Mouse (Mus musculus) limb, embryonic 15.5 days (tissue): ENCODE measurements around the gene Rnase1. TPM values are rescaled to one million over a fixed set of nuclear protein-coding genes. Genes with fewer than 3 reads are reported as not detected.
"Not testable (repeated sequence)": the region's sequence is repeated elsewhere in the genome, so short reads cannot be mapped to it uniquely, and the experiment has no call there.

Experiments used
- ATAC-seq: fragments of 200-750 bp; cut with Nextera tagmentation; 2 replicates; pipeline ENCODE4 v1.8.0; 2017; ENCODE audit warnings: low read depth, moderate TSS enrichment; ENCODE audit not compliant: insufficient number of reproducible peaks, low FRiP score, low TSS enrichment
- H3K27ac ChIP-seq: fragments of 300-500 bp; sonication (generic); 2 replicates; pipeline ENCODE4 v1.5.1; 2015; ENCODE audit warnings: moderate library complexity, mild to moderate bottlenecking, inconsistent platforms
- H3K27me3 ChIP-seq: fragments of 300-500 bp; sonication (generic); 2 replicates; pipeline ENCODE4 v1.6.1; 2015; ENCODE audit warnings: inconsistent platforms
- H3K36me3 ChIP-seq: fragments of 300-500 bp; sonication (generic); 2 replicates; pipeline ENCODE4 v1.6.1; 2015; ENCODE audit warnings: inconsistent platforms
- H3K4me1 ChIP-seq: fragments of 300-500 bp; sonication (generic); 2 replicates; pipeline ENCODE4 v1.6.1; 2015; ENCODE audit warnings: inconsistent platforms
- H3K4me2 ChIP-seq: fragments of 300-500 bp; sonication (generic); 2 replicates; pipeline ENCODE4 v1.6.1; 2015; ENCODE audit warnings: mild to moderate bottlenecking, inconsistent platforms
- H3K4me3 ChIP-seq: fragments of 300-500 bp; sonication (generic); 2 replicates; pipeline ENCODE4 v1.5.1; 2015; ENCODE audit warnings: mild to moderate bottlenecking, inconsistent platforms
- H3K9ac ChIP-seq: fragments of 300-500 bp; sonication (generic); 2 replicates; pipeline ENCODE4 v1.6.1; 2015; ENCODE audit warnings: inconsistent platforms
- H3K9me3 ChIP-seq: fragments of 300-500 bp; sonication (generic); 2 replicates; pipeline ENCODE4 v1.6.1; 2016; ENCODE audit warnings: inconsistent platforms
- WGBS: fragments of 180-500 bp; shearing (Covaris S2); methylation state at CpG from one replicate; pipeline ENCODE4 v1.1.7; 2015; 5-methylcytosine and 5-hydroxymethylcytosine counted together
- polyA plus RNA-seq: library from polyadenylated mRNA; unstranded; fragments of >200 nt; fragmentation: Nextera tagmentation; extraction: Ambion mirVana; gene quantifications from 2 replicates; pipeline ENCODE4 v1.2.1, GENCODE M21; 2015

The Rnase1 gene
- polyA plus RNA-seq, 1 experiment from 2014 or later, result 2.2 TPM

DNA sequence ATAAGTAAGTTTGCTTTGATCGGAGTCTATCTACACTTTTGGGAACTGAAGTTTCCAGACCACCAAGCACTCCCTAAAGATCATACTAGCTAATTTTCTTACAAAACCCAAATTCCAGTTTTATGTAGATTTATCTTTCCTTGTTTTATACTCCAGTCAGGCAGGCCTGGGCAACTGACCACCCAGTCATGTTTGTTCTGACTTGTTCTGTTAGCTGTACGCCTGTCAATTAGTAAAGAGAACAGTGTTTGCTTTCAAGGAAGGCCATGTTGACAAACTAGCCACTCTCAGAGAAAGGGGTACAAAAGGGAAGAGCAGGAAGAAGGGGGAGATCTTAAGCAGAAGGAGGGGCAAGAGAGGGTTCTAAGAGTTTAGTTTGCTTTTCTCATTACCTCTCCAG is 42.2 kb downstream of the Rnase1 start:
- 77% methylated on average over 2 of the region's 2 CpGs for WGBS
- Histone ChIP-seq H3K9me3 (no peaks in the 10 kb centered on the region), H3K9ac (no peak overlapping the region), H3K4me3 (no peak overlapping the region), H3K27me3 (no peaks in the 10 kb centered on the region), H3K27ac (no peak overlapping the region), H3K36me3 (no peaks in the 10 kb centered on the region), H3K4me2 (no peak overlapping the region), H3K4me1 (no peaks in the 10 kb centered on the region)
- no peak for ATAC-seq

DNA sequence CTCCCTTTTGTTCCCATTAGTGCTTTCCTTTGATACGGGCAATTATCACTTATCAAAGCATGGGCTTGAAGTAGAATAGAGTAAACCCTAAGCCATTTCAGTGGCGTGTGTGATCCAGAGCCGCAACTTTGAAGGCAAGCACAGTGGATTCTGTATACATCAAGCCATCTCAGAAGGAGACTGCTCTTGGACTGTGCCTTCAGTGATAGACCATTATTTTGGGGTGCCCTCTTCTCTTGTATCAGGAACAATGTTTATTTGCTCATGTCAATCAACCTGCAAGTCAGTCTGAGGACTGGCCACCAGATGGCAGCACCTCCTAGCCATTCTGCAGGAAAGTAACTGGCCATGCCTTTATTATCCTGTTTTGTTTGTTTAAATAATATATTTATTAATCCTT is 43.4 kb downstream of the Rnase1 start:
- no peaks in the 10 kb centered on the region for H3K36me3 ChIP-seq
- no peak overlapping the region for H3K4me3 ChIP-seq
- H3K9me3 ChIP-seq, result no peaks in the 10 kb centered on the region
- H3K9ac ChIP-seq, result no peak overlapping the region
- no peaks in the 10 kb centered on the region for H3K27me3 ChIP-seq
- no peak overlapping the region for H3K27ac ChIP-seq
- no peak for ATAC-seq
- 63% methylated on average over 3 of the region's 3 CpGs for WGBS
- no peaks in the 10 kb centered on the region for H3K4me1 ChIP-seq
- H3K4me2 ChIP-seq, result no peak overlapping the region

DNA sequence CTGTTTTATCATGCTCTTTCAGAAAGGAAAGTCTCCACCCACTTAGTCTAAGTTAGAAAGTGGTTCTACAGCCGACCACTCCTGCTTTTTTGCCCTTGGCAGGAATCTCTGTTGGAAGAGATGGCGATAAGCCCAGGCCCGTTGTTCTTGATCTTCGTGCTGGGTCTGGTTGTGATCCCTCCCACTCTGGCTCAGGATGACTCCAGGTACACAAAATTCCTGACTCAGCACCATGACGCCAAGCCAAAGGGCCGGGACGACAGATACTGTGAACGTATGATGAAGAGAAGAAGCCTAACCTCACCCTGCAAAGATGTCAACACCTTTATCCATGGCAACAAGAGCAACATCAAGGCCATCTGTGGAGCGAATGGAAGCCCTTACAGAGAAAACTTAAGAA is 45.3 kb downstream of the Rnase1 start:
- no peaks in the 10 kb centered on the region for H3K36me3 ChIP-seq
- no peaks in the 10 kb centered on the region for H3K4me1 ChIP-seq
- 60% methylated on average over 9 of the region's 9 CpGs for WGBS
- H3K4me2 ChIP-seq, result no peak overlapping the region
- no peaks in the 10 kb centered on the region for H3K9me3 ChIP-seq
- no peak overlapping the region for H3K4me3 ChIP-seq
- no peak overlapping the region for H3K9ac ChIP-seq
- H3K27ac ChIP-seq, result 0 out of 2 replicates have a peak overlapping the region, but pooled peaks have one; percentile 33
- H3K27me3 ChIP-seq, result no peaks in the 10 kb centered on the region
- ATAC-seq, result no peak

DNA sequence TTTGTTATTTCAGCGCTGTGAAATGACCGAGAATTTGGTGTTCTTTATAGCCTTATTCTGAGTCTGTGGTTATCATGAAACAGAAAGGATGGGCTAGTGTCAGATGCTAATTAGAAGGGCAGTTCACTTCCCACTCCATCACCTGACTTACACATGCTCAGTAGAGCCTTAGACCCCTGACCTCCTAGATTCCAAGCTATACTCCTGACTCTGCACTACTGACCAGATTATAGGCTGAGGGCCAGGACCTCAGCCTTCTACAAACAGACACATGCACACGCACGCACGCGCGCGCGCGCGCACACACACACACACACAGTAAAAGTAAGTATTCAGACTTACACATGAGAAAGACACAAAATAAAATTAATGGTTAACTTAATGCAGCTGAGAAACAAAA is 47.7 kb downstream of the Rnase1 start:
- Histone ChIP-seq H3K9ac (no peak overlapping the region), H3K4me2 (no peak overlapping the region), H3K27ac (no peak overlapping the region), H3K4me1 (no peaks in the 10 kb centered on the region), H3K27me3 (no peaks in the 10 kb centered on the region), H3K36me3 (no peaks in the 10 kb centered on the region), H3K4me3 (no peak overlapping the region), H3K9me3 (no peaks in the 10 kb centered on the region)
- WGBS, result 93% methylated on average over 11 of the region's 11 CpGs
- no peak for ATAC-seq

DNA sequence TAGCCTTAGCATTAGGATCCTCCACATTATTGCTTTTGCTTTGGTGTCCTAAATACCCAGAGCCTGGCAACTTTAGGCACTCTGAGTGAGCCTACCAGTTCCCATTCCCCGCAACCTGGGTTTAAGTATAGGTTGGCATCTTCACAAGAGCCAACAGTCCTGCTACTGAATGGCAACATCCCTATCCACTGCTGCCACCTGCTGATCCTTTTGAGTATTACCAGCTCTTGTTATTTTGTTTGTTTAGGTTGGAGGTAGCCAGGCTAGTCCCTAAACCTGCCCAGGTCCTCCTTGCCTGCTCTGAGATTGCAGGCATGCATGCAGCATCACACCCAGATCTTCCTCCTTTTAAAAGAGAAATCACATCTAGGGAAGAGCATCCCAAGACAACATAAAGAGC is 48.3 kb downstream of the Rnase1 start:
- not testable (repeated sequence) for H3K9ac ChIP-seq, H3K4me2 ChIP-seq, H3K27me3 ChIP-seq, H3K4me1 ChIP-seq, ATAC-seq, H3K9me3 ChIP-seq, H3K4me3 ChIP-seq, H3K36me3 ChIP-seq, H3K27ac ChIP-seq
- 22% methylated on average over 1 of the region's 1 CpGs for WGBS

- no peak overlapping the region for H3K9ac ChIP-seq
- no peak overlapping the region for H3K27ac ChIP-seq
- no peak overlapping the region for H3K4me3 ChIP-seq
- no peak for ATAC-seq
- H3K27me3 ChIP-seq, result no peaks in the 10 kb centered on the region
- H3K4me2 ChIP-seq, result no peak overlapping the region
- 50% methylated on average over 9 of the region's 9 CpGs for WGBS
- H3K9me3 ChIP-seq, result no peaks in the 10 kb centered on the region
- H3K36me3 ChIP-seq, result no peaks in the 10 kb centered on the region
- H3K4me1 ChIP-seq, result 0 out of 2 replicates have a peak, but pooled peaks cover 5% of the 10 kb centered on the region
These were observed 50.7 kb downstream of the Rnase1 start for GRCm38 (mm10) chr14:51095736-51096524.

Other genes with a start within 250 kb of the Rnase1 start
- 0.10 and 0.12 TPM in 2 replicates for gene Klhl33, start 249.3 kb downstream of the Rnase1 start, polyA plus RNA-seq
- 145 and 148 TPM in 2 replicates for gene Osgep, start 221.9 kb downstream of the Rnase1 start, polyA plus RNA-seq
- gene Apex1, start 221.8 kb downstream of the Rnase1 start, polyA plus RNA-seq, result 188 TPM in 2 replicates
- gene Pip4p1, start 215.9 kb downstream of the Rnase1 start, polyA plus RNA-seq, result 45.3 and 56.0 TPM in 2 replicates
- gene Pnp, start 215.7 kb downstream of the Rnase1 start, polyA plus RNA-seq, result 52.0 and 54.8 TPM in 2 replicates
- gene Gm49342, start 202.3 kb downstream of the Rnase1 start, polyA plus RNA-seq, result not detected in 2 replicates
- 0.31 and 0.54 TPM in 2 replicates for gene Pnp2, start 190.8 kb downstream of the Rnase1 start, polyA plus RNA-seq
- 0.09 and 0.22 TPM in 2 replicates for gene Rnase10, start 139.0 kb downstream of the Rnase1 start, polyA plus RNA-seq
- gene Rnase9, start 104.9 kb downstream of the Rnase1 start, polyA plus RNA-seq, result not detected in 2 replicates
- not detected in 2 replicates for gene Rnase11, start 96.6 kb downstream of the Rnase1 start, polyA plus RNA-seq
- not detected in 2 replicates for gene Rnase12, start 89.1 kb downstream of the Rnase1 start, polyA plus RNA-seq
- not detected in 2 replicates for gene Olfr750, start 72.3 kb downstream of the Rnase1 start, polyA plus RNA-seq
- gene Rnase4, start 55.7 kb downstream of the Rnase1 start, polyA plus RNA-seq, result 68.6 and 83.1 TPM in 2 replicates
- gene Ang, start 55.6 kb downstream of the Rnase1 start, polyA plus RNA-seq, result 10.1 and 10.5 TPM in 2 replicates
- not detected in 2 replicates for gene Eddm3b, start 32.4 kb downstream of the Rnase1 start, polyA plus RNA-seq
- 0.58 and 1.6 TPM in 2 replicates for gene Rnase6, start 22.9 kb downstream of the Rnase1 start, polyA plus RNA-seq
- not detected in 2 replicates for gene Rnase2b, start 15.5 kb upstream of the Rnase1 start, polyA plus RNA-seq
- not detected in 2 replicates for gene Ang2, start 52.4 kb upstream of the Rnase1 start, polyA plus RNA-seq
- not detected in 2 replicates for gene Ear14, start 56.6 kb upstream of the Rnase1 start, polyA plus RNA-seq
- gene Rnase2a, start 109.3 kb upstream of the Rnase1 start, polyA plus RNA-seq, result not detected in 2 replicates
- gene Gm7247, start 215.0 kb upstream of the Rnase1 start, polyA plus RNA-seq, result not detected in 2 replicates